Mouse (Mus musculus) Patski (cell line): ENCODE measurements around the gene Fam173b. TPM values are rescaled to one million over a fixed set of nuclear protein-coding genes. Genes with fewer than 3 reads are reported as not detected.

Experiments
- ATAC-seq: fragments of 100-300 bp; one replicate; pipeline ENCODE4 v1.8.0; 2021
- CTCF ChIA-PET: fragments of 350-600 bp; sonication (Branson Sonifier 250); formaldehyde crosslinking; loops from one replicate; lab custom pipeline; 2022; ENCODE audit warnings: inconsistent platforms; lab: Charles Lee
- POLR2A ChIA-PET: fragments of 350-600 bp; sonication (Branson Sonifier 250); formaldehyde crosslinking; loops from one replicate; lab custom pipeline; 2022; ENCODE audit warnings: antibody characterized with exemption, inconsistent platforms; lab: Charles Lee
- DNase-seq: peaks from one replicate; pipeline ENCODE4 v3.0.0-alpha.2; 2011; ENCODE audit warnings: low read depth, low spot score
- H3K27me3 ChIP-seq: fragments of 371-371 bp; one replicate; pipeline ENCODE4 v1.5.1; 2021
- CTCF ChIP-seq: fragments of 100-300 bp; IDR thresholded peaks from one replicate; pipeline ENCODE4 v1.5.1; 2021
- in situ Hi-C: fragments of 300-500 bp; cut with MboI; formaldehyde crosslinking; loops from 3 replicates; pipeline ENCODE4 v1.11.1; 2018; ENCODE audit warnings: low pct_unique_long_range_greater_than_20kb, mixed read lengths
- polyA plus RNA-seq: library from polyadenylated mRNA; unstranded; gene quantifications from one replicate; pipeline ENCODE4 v1.2.3, GENCODE M21; 2021

Fam173b gene
- polyA plus RNA-seq, 1 experiment from 2014 or later, result 13.3 TPM

- ChIA-PET POLR2A (no interaction called here), CTCF (interaction anchor here (0.7 to 1.3 kb wide), 8 partner anchors 9 to 139 kb away, joined by 3 to 4 read pairs (median 3); no protein-coding TSS in a partner anchor)
- peak; percentile 97 for TF ChIP-seq CTCF
- ATAC-seq (peak; percentile 72), DNase-seq (peak; percentile 19)
- in situ Hi-C loops, result loop anchor here (5.0 to 10.0 kb wide), 3 partner anchors 64 to 262 kb away; no protein-coding TSS in a partner anchor
- no peaks in the 10 kb centered on the region for H3K27me3 ChIP-seq
Observed at GRCm38 (mm10) chr15:31586519-31586918, 15.1 kb upstream of the Fam173b start.

GRCm38 (mm10) chr15:31587789-31588188 lies 13.9 kb upstream of the Fam173b start:
- no peak for TF ChIP-seq CTCF
- DNase-seq, result no peak
- POLR2A ChIA-PET, result no interaction called here
- H3K27me3 ChIP-seq, result no peaks in the 10 kb centered on the region
- ATAC-seq, result no peak
- in situ Hi-C loops, result loop anchor here (5.0 to 10.0 kb wide), 3 partner anchors 65 to 263 kb away; no protein-coding TSS in a partner anchor
- CTCF ChIA-PET, result interaction anchor here (1.1 kb wide), 1 partner anchor 10 kb away, joined by 4 read pairs; no protein-coding TSS in a partner anchor

GRCm38 (mm10) chr15:31588989-31589640 lies 12.5 kb upstream of the Fam173b start:
- no peak for ATAC-seq

GRCm38 (mm10) chr15:31590176-31590575 lies 11.5 kb upstream of the Fam173b start:
- in situ Hi-C loops, result loop anchor here (10.0 kb wide), 1 partner anchor 285 kb away; no protein-coding TSS in a partner anchor
- CTCF ChIA-PET, result no interaction called here
- POLR2A ChIA-PET, result interaction anchor here (1.7 kb wide), 1 partner anchor 12 kb away, joined by 6 read pairs; the partner anchor contains the start of genes Cct5 and Fam173b
- ATAC-seq (no peak), DNase-seq (no peak)
- no peaks in the 10 kb centered on the region for H3K27me3 ChIP-seq
- TF ChIP-seq CTCF, result no peak

More at GRCm38 (mm10) chr15:31588989-31589640, 12.5 kb upstream of the Fam173b start:
- in situ Hi-C loops, result loop anchor here (5.0 to 10.0 kb wide), 3 partner anchors 67 to 264 kb away; no protein-coding TSS in a partner anchor
- ChIA-PET POLR2A (interaction anchor here (1.1 kb wide), 1 partner anchor 12 kb away, joined by 3 read pairs; no protein-coding TSS in a partner anchor), CTCF (no interaction called here)
- TF ChIP-seq CTCF, result no peak
- DNase-seq, result no peak
- no peaks in the 10 kb centered on the region for H3K27me3 ChIP-seq

GRCm38 (mm10) chr15:31592531-31592930 lies 9.1 kb upstream of the Fam173b start:
- no peaks in the 10 kb centered on the region for H3K27me3 ChIP-seq
- ChIA-PET POLR2A (no interaction called here), CTCF (no interaction called here)
- no peak for ATAC-seq
- TF ChIP-seq CTCF, result no peak
- DNase-seq, result no peak
- in situ Hi-C loops, result loop anchor here (10.0 kb wide), 1 partner anchor 288 kb away; no protein-coding TSS in a partner anchor

- ChIA-PET POLR2A (interaction anchor here (1.0 to 1.6 kb wide), 2 partner anchors 7 to 26 kb away, joined by 4 read pairs; partner anchors contain the start of genes Cct5 and Fam173b), CTCF (interaction anchor here (2.4 kb wide), 1 partner anchor 9 kb away, joined by 6 read pairs; no protein-coding TSS in a partner anchor)
- no peak for TF ChIP-seq CTCF
- no peak for ATAC-seq
- no peak for DNase-seq
- in situ Hi-C loops, result loop anchor here (10.0 kb wide), 1 partner anchor 289 kb away; no protein-coding TSS in a partner anchor
- H3K27me3 ChIP-seq, result no peaks in the 10 kb centered on the region
Observed at GRCm38 (mm10) chr15:31594260-31594659, 7.4 kb upstream of the Fam173b start.

GRCm38 (mm10) chr15:31595651-31596050 lies 6.0 kb upstream of the Fam173b start:
- DNase-seq (no peak), ATAC-seq (no peak)
- in situ Hi-C loops, result loop anchor here (10.0 kb wide), 1 partner anchor 291 kb away; no protein-coding TSS in a partner anchor
- ChIA-PET POLR2A (no interaction called here), CTCF (no interaction called here)
- H3K27me3 ChIP-seq, result no peaks in the 10 kb centered on the region
- no peak for TF ChIP-seq CTCF

- POLR2A ChIA-PET, result no interaction called here
- in situ Hi-C loops, result loop anchor here (10.0 to 25.0 kb wide), 3 partner anchors 295 to 1137 kb away; partner anchors contain the start of gene Sema5a
- CTCF ChIA-PET, result no interaction called here
- ATAC-seq, result no peak
- H3K27me3 ChIP-seq, result no peaks in the 10 kb centered on the region
- TF ChIP-seq CTCF, result no peak
- DNase-seq, result no peak
Observed at GRCm38 (mm10) chr15:31599834-31600233, 1.8 kb upstream of the Fam173b start.

- ATAC-seq (peak; percentile 79), DNase-seq (no peak)
- in situ Hi-C loops, result loop anchor here (25.0 kb wide), 2 partner anchors 636 to 1136 kb away; partner anchors contain the start of gene Sema5a
- no peaks in the 10 kb centered on the region for H3K27me3 ChIP-seq
- no peak for TF ChIP-seq CTCF
- POLR2A ChIA-PET, result interaction anchor here (1.1 to 1.9 kb wide), 2 partner anchors 8 to 10 kb away, joined by 4 to 6 read pairs; no protein-coding TSS in a partner anchor
- CTCF ChIA-PET, result no interaction called here
Observed at GRCm38 (mm10) chr15:31601279-31601645, 390 bp upstream of the Fam173b start.

GRCm38 (mm10) chr15:31602426-31602825 lies 774 bp downstream of the Fam173b start:
- POLR2A ChIA-PET, result interaction anchor here (1.0 to 1.9 kb wide), 2 partner anchors 11 to 72 kb away, joined by 3 to 6 read pairs; partner anchors contain the start of gene March6
- ATAC-seq (no peak), DNase-seq (no peak)
- no peaks in the 10 kb centered on the region for H3K27me3 ChIP-seq
- CTCF ChIA-PET, result interaction anchor here (1.3 kb wide), 1 partner anchor 16 kb away, joined by 3 read pairs; no protein-coding TSS in a partner anchor
- TF ChIP-seq CTCF, result no peak
- in situ Hi-C loops, result loop anchor here (25.0 kb wide), 2 partner anchors 635 to 1135 kb away; partner anchors contain the start of gene Sema5a
